Mouse (Mus musculus) thymus, postnatal 14 days (tissue): ENCODE data around the gene Cdk9.

Experiments
- DNase-seq: peaks from one replicate; pipeline ENCODE4 v3.0.0; 2021

Cdk9 gene

GRCm38 (mm10) chr2:32732695-32733094 is 19.8 kb upstream of the Cdk9 start:
- DNase-seq, result no peak

DNA sequence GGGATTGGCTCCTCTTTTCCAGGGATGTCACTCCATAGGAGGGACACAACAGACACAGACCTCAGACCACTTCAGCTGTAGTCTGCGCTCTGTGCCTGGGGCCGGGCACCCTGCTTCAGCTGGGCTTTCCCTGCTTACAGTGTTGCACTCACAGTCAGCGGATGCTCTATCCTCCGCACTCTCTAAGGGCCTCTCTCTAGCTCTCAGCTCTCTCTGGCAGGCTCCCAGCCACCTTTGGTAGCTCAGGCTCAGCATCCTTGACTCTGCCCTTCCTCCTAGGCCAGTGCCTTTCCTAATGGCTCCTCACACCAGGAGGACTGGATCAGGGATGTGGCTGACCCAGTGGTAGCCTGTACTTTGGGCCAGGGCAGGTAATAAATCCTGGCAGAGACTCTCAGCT is 19.0 kb upstream of the Cdk9 start:
- DNase-seq, result no peak

- DNase-seq, result no peak
Measured at GRCm38 (mm10) chr2:32730854-32731253, 18.0 kb upstream of the Cdk9 start.

- no peak for DNase-seq
Measured at GRCm38 (mm10) chr2:32729547-32729946, 16.7 kb upstream of the Cdk9 start.

GRCm38 (mm10) chr2:32728463-32728862 is 15.6 kb upstream of the Cdk9 start:
- DNase-seq, result peak; percentile 32

- peak; percentile 81 for DNase-seq
Measured at GRCm38 (mm10) chr2:32727435-32727834, 14.6 kb upstream of the Cdk9 start.

- DNase-seq, result peak; percentile 67
Measured at GRCm38 (mm10) chr2:32724832-32725790, 12.2 kb upstream of the Cdk9 start.

GRCm38 (mm10) chr2:32724149-32724548 is 11.3 kb upstream of the Cdk9 start:
- no peak for DNase-seq

DNA sequence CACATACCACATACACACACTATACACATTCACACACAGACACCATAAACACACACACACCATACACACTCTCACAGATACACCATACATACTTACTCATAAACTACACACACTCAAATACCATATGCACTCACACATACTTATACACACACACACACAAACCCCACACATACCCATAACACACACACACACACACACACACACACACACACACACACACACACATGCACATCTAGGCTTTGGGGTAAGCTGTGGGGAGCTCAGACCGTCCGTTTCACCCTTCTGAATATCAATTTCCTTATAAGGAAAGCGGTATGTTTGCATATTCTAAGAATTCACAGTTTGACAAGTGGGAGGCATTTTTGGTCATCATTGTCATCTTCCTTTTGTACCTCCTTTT is 9.7 kb upstream of the Cdk9 start:
- DNase-seq, result no peak

GRCm38 (mm10) chr2:32722046-32722445 is 9.2 kb upstream of the Cdk9 start:
- peak; percentile 60 for DNase-seq

DNA sequence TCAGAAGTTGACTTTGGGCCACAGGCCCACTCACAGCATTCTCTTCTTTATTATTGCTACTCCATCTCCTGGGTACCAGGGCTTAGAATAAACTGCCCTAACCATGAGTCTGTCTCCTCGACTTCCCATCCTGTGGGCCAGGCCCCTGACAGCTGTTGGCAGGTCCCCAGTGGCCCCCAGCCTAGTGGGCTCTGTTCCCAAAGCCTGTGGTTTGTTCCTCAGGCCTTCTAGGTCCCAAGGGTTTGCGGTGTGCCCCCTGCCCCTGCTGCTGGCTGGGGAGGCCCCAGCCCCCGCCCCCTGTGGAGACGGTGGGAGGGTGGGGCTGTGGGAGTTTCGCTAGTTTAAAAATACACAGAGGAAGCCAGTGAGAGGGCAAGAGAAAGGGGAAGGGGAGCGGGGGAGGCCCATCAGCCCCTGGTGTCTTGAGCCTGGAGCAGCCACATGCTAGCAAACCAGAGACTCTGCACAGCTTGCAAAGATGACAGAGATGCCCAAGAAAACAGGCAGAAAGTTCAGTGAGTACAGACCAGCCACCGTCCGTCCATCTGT is 7.9 kb upstream of the Cdk9 start, which contains the start of gene Sh2d3c:
Sh2d3c (plus strand) TSS at position 375 of the 549 bp plus-strand sequence.
- DNase-seq, result peak; percentile 75

DNA sequence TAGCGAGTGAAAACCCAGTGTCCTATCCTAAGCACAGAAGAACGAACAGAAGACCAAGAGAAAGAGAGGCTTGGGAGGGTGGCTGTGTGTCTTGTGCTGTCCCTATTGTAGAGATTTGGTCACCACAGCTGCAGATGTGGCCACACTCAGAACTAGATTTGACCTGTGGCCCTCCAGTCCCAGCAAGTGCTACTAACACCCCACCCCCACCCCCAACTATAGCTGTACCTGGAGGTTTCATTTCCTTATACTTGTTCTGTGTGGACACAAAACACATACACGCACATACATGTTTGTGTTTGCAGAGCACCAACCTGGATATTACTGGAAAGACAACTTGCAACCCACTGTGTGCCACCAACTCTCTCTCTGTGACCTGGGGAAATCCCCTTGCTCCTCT is 7.2 kb upstream of the Cdk9 start:
- DNase-seq, result no peak

DNA sequence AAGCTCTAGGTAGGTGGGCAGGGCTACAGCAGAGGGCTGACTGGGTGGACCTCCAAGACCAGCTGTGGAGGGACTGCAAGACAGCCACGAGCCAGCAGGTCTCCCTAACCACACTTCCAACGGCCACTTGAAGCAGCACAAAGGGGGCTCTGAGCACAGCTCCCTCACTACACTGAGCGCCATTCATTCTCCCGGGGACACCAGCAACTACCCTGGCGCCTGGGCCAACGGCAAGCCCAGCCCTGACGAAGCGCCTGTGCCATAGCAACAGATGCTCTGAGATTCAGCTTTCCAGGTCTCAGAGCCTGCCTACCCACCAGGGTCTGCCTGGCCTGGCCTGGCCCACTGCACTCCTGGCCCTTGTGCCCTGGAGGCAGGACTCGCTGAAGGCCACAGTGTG is 5.9 kb upstream of the Cdk9 start:
- no peak for DNase-seq

GRCm38 (mm10) chr2:32714987-32715425 is 2.1 kb upstream of the Cdk9 start:
- DNase-seq, result no peak

DNA sequence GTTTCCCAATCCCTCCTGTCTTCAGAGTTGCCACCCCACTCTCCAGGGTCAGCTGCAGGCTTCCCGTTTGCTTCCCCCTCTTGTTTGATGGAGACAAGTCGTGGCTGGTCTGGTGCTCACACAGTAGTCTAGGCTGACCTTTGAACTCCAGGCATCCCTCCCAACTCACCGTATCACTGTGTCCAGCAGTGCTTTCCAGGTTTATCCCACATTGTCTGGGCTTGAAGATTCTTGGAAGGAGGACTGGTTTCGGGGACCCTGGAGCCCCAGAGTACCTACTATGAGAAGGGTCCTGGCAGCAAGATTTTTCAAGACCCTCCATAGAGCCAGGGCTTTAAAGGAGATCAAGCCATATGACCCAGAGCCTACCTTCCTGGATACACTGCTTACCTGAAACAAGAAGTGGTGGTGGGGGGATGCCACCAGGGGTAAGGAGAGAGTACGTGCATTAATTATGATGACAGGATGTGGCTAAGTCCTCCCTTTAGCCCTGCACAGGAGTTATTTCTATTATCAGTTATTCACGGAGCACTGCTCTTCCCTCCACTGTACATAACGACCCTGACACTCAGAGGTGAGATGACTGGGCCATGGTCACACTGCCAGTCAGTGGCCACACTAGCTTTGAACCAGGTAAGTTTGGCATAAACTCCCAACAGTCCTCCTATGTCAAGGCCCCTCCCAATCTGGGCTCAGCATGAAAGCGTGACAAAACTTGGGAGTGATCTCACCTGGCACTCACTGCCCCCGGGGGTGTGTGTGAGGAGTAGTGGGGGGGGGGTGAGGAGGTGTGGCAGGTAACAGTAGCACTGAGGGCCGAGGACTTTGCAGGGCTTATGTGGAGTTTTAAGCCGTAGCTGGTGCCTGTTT is 1.5 kb upstream of the Cdk9 start:
- DNase-seq, result peak; percentile 41

DNA sequence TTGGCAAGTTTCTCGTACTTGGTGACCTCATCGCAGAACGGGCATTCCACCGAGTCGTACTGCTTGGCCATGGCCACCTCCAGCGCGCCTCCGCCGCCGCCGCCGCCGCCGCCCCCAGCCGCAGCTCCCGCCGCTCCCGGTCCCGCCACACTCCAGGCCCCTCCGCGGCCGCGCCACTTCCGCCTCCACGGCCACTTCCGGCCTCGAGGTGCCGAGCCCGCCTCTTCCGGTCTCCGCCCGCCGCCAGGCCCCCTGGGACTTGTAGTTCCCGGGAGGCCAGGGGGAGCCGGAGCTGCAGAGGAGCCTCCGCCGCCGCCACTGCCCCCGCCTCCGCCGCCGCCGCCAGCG is 316 bp downstream of the Cdk9 start:
- DNase-seq, result peak; percentile 97

DNA sequence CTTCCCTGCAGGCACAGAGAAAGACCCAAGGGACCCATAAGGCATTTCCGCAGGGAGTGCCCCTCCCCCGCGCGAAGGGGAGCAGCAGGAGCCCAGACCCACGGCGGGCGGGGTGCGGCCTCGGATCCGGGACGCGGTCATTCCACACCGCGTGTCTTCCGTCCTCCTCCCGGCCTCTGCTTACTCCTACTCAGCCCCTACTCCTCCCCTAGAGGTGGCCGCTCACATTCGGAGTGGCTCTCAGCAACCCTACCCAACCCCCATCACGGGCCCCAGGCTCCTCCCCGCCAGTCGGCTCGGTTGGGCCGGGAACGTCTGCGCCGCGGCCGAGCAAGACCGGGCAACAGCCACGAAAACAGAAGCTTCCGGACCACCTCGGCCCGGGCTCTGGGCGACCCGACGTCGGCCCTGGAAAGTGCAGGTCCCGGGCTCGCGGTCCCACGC is 746 bp downstream of the Cdk9 start:
- DNase-seq, result peak; percentile 77

- no peak for DNase-seq
Measured at GRCm38 (mm10) chr2:32711301-32712056, 1.4 kb downstream of the Cdk9 start.

GRCm38 (mm10) chr2:32710425-32710824 is 2.5 kb downstream of the Cdk9 start:
- no peak for DNase-seq

- no peak for DNase-seq
Measured at GRCm38 (mm10) chr2:32709521-32710137, 3.2 kb downstream of the Cdk9 start.

GRCm38 (mm10) chr2:32708643-32709042 is 4.2 kb downstream of the Cdk9 start:
- DNase-seq, result peak; percentile 81

DNA sequence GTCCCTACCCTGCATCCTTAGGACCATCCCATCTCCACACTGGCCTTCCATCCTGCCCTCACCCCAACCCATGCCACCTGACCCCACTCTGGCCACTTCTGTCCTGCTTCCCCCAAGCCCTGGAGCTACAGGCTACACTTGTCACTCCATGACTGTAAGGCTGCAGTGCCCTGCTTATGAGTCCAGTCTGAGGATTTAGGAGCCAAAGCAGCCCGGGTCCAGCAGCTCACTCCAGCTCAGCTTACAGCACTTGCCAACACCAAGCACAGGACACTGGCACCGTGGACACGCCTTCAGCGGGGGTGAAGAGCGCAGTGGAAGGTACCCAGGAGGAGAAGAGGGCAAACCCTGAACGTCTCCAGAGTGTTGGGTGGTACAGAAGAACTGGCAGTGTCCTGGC is 5.9 kb downstream of the Cdk9 start:
- DNase-seq, result no peak
